Mouse (Mus musculus) embryo, embryonic 9.5 days (tissue): Measurements from ENCODE around the gene Il1r2.

ENCODE experiments used
- DNase-seq: peaks from one replicate; pipeline ENCODE4 v3.0.0-alpha.2; 2017; ENCODE audit errors: extremely low spot score

Il1r2 gene

GRCm38 (mm10) chr1:40129321-40129720 lies 55.4 kb downstream of the Il1r2 start:
- no peak for DNase-seq

- no peak for DNase-seq
These were observed 57.8 kb downstream of the Il1r2 start for GRCm38 (mm10) chr1:40131631-40132030.

DNA sequence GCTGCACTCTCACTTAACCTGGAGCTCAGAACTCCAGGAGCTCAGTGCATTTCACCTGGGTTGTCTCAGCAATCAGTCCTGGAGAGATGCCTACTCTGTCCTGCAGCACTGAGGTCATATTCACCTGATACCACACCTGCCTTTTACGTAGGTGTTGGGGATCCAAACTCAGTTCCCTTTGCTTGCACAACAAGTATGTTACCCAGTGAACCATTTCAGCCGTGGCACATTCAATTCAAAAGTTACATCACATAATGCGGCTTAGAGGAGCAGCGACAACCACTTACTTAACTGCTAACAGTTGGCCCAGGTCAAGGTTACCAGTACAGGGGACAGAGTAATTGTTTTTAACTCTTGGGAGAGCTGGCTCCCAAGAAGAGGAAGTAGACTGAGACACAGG lies 58.8 kb downstream of the Il1r2 start:
- no peak for DNase-seq

- DNase-seq = no peak
These were observed 59.7 kb downstream of the Il1r2 start for GRCm38 (mm10) chr1:40133567-40133966.

DNA sequence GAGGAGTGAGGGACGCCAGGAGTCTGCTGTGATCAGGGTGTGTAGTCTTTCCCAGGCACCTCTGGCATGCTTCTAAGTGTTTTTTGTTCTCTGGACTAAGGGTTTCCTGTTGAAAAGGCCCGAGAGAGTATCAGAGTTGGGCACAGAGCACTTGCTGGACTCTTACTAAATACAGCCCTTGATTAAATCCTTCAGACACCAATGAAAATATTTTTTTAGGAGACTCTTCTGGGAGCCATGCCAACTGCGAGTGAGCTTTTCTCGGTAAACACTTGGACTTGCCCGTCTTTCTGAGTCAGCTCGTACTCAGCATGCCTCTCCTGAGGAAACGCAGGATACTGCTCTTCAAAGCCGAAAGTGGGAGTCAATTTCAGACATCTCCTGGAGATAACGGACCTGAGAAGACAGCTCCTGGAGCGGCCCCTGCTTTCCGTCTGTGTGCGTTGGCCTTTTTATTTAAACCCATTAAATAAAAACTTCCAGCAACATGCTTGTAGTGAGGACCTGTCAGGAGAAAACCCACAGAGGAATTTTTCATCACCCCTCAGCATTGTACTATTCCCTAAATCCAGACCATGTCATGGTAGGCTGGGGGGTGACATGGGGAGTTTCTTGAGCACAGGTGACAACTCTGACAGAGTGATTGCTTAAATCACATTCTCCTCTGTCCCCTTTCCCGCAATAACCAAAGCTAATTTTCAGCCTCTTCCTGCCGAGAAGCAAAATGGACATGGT lies 66.1 kb downstream of the Il1r2 start:
- DNase-seq = no peak

GRCm38 (mm10) chr1:40156096-40156495 lies 82.2 kb downstream of the Il1r2 start:
- DNase-seq = no peak

DNA sequence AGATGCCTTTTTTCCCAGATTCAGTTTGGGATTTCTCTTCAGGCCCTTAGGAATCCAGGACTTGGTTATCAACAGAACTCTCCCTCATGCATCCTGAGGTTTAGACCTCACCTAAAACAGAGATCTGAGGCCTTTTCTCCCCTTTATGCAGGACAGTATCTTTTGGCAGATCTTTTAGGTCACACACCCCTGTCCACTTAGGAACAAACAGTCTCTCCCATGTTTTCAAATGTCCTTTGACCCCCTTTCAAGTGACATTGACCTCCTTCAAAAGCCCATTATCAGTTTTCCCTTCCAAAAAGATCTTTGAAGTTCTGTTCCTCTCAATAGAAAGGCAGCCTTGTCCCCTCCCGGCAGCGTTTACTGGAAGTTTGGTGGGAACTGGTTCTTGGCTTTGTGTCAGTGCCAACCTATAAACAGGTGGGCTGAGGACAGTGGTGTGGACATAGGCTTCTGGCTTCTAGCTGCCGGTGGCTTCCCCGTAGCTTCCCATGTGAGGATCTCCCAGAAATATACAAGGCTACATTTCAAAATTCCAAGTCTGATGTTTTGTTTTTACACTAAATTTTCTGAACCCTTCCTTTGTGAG lies 89.5 kb downstream of the Il1r2 start:
- DNase-seq = no peak

- DNase-seq = no peak
These were observed 90.5 kb downstream of the Il1r2 start for GRCm38 (mm10) chr1:40164331-40164730.

DNA sequence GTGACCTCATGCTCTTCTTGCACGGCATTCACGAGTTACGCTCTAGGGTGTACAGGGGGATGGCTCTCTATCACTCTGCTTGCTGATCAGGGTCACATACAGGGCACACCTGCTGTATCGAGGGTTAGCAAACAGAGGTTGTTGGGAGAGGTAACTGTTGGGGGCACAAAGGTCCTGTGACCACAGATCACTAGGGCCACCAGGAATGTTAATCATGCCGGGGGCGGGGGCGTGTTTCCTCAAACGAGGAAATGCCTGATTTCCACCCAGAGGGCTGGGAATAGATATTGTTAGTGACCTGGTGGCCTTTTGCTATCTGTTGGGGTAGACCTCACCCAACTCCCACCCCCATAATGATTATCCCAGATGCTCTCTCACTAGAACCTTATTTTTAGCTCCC lies 93.7 kb downstream of the Il1r2 start:
- no peak for DNase-seq

DNA sequence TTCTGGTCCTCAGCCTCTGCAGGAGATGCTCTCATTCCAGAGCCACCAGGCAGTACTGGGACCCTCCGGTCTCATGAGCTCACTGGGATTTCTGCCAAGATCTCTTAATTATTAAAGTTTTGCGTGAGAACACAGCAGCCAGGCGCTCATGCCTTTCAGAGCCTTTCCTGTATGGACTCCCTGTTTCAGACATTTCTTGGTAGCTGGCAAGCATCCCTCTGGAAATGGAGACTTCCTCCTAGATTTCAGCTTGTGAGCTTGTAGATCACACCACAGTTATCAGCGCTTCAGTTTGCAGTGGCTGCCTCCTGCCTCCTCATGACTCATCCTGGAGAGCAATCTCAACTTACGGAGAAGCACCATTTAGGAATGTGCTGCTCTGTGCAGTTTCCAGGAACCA lies 98.0 kb downstream of the Il1r2 start:
- DNase-seq = no peak

DNA sequence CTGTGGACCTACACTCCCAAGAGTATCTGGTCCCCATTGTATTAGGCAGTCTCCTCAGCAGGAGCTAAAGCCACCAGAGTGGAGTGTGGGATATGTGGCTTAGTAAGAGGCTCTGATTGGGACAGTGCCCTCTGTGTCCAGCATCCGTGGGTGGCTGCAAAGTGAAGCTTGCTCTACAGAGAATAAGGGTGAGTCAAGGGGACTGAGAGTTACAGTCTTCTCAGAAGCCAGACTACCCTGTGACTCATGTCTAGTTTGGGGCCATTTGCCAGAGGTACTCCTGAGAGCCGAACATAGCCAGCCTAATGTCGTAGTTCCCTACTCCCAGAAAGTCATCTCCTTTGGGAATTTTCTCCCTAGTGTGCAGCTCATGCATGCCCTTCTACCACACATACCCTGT lies 100.3 kb downstream of the Il1r2 start:
- no peak for DNase-seq
